In the genomic region with DNA sequence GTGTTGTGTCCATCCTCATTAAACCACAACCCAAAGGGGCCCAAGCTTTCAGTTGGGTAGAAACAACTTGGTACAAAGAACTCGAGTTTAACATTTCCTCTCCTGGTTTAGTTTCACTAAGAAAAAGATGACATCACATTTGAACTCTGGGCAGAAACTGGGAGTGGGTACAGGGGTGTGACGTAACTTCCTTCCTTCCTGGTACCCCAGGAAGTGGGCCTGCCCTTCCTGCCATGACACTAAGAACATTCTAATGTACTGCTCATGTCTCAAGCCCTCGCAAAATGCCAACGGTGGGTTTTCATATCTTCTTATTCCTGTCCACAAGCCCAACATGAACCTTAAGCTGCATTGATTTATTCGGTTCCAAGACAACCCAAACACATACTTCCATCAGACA, we compare ENCODE assay signal across 15 mouse cellular contexts.
"Had no signal": no experiment of that assay in that cellular context is flagged by ENCODE, and none has a peak within 500 bp of the region (broad histone marks: within the 10 kb centered on the region; RNA-seq: fewer than 3 reads in every experiment).

No protein-coding gene starts in this region.

- H3K36me3 ChIP-seq: neural tube, embryonic 13.5 days; neural tube, embryonic 15.5 days; stomach, embryonic 15.5 days had no signal

- H3K4me2 ChIP-seq: neural tube, embryonic 13.5 days; neural tube, embryonic 15.5 days; stomach, embryonic 15.5 days had no signal

- H3K4me1 ChIP-seq: stomach, embryonic 15.5 days had no signal

- H3K4me3 ChIP-seq: neural tube, embryonic 13.5 days; neural tube, embryonic 15.5 days; stomach, embryonic 15.5 days had no signal

- H3K9me3 ChIP-seq: neural tube, embryonic 13.5 days; neural tube, embryonic 15.5 days; stomach, embryonic 15.5 days had no signal

- DNase-seq: right cerebral cortex, adult 18-20 months; right cerebral cortex, postnatal 14 days; right cerebral cortex, postnatal 25 days; right cerebral cortex, postnatal 4 days; spleen, adult 18-20 months; thymus, adult 18-20 months; thymus, adult 2 months; thymus, postnatal 14 days; thymus, postnatal 25 days; thymus, postnatal 36 days; thymus, postnatal 4 days had no signal

- H3K27me3 ChIP-seq: neural tube, embryonic 13.5 days; neural tube, embryonic 15.5 days; stomach, embryonic 15.5 days had no signal

- H3K27ac ChIP-seq: neural tube, embryonic 13.5 days; neural tube, embryonic 15.5 days; stomach, embryonic 15.5 days; stomach, postnatal 0 days had no signal

- H3K9ac ChIP-seq: neural tube, embryonic 13.5 days; neural tube, embryonic 15.5 days; stomach, embryonic 15.5 days had no signal
